In genomic region chr15:94263241-94263640, GRCm38 (mm10) we compare ENCODE assay signal across 16 mouse cellular contexts.
DNase-seq lines count a peak whose midpoint lies in the region; ATAC-seq and TF ChIP-seq lines count a peak whose summit lies in the region.
"Had no signal": no experiment of that assay in that cellular context is flagged by ENCODE, and none has a peak within 500 bp of the region (broad histone marks: within the 10 kb centered on the region; RNA-seq: fewer than 3 reads in every experiment).

No protein-coding gene starts in this region.

- intact Hi-C loops in left cerebral cortex, postnatal 4 days (cut with DNase I) = no loop called here

- TF ChIP-seq CTCF in stomach, postnatal 0 days (IDR thresholded peaks at IDR 0.05; ENCODE audit: low read depth) = no peak

- H3K4me1 ChIP-seq in stomach, postnatal 0 days (replicated peaks; ENCODE audit: control insufficient read depth, insufficient read depth) = no peaks in the 10 kb centered on the region
- H3K4me1 ChIP-seq: liver, embryonic 12.5 days had no signal

- peak; percentile 18 to 20 for DNase-seq in adrenal gland, postnatal 36 days
- no peak for DNase-seq in adrenal gland, adult 18-20 months (ENCODE audit: low spot score in 2 of 2)
- no peak for DNase-seq in frontal cortex, postnatal 36 days (ENCODE audit: low spot score in 2 of 2)
- peak; percentile 56 for DNase-seq in left cerebral cortex, postnatal 4 days
- no peak for DNase-seq in left cerebral cortex, adult 8-10 months (ENCODE audit: low spot score in 2 of 2)
- peak; percentile 50 for DNase-seq in brain, adult 2 months (ENCODE audit: low read depth, low spot score)
- DNase-seq in stomach, postnatal 0 days (ENCODE audit: low spot score) = no peak
- DNase-seq: cerebellum, adult 11-12 months; gastrocnemius, postnatal 10 days; kidney, adult 18-20 months; right cerebral cortex, postnatal 25 days; thymus, postnatal 14 days had no signal

- H3K27ac ChIP-seq in stomach, postnatal 0 days (replicated peaks) = no peak overlapping the region
- H3K27ac ChIP-seq: embryonic facial prominence, embryonic 15.5 days; layer of hippocampus, adult 2 months; liver, embryonic 12.5 days had no signal

- H3K9ac ChIP-seq in stomach, postnatal 0 days (ENCODE audit: low read length) = no peak overlapping the region
- H3K9ac ChIP-seq: embryonic facial prominence, embryonic 15.5 days; liver, embryonic 12.5 days had no signal

- no peak overlapping the region for H3K4me3 ChIP-seq in stomach, postnatal 0 days (ENCODE audit: low read depth, low read length)
- H3K4me3 ChIP-seq: embryonic facial prominence, embryonic 15.5 days; layer of hippocampus, adult 2 months; liver, embryonic 12.5 days had no signal

- ATAC-seq in frontal cortex, adult (ENCODE audit: low TSS enrichment) = 0 out of 2 replicates have a peak, but pooled peaks have one; percentile 27
- ATAC-seq in stomach, postnatal 0 days (ENCODE audit: low FRiP score, low TSS enrichment) = no peak
- ATAC-seq: liver, embryonic 12.5 days had no signal

- 58% methylated on average over 10 of the region's 10 CpGs for WGBS in stomach, postnatal 0 days

- TF ChIP-seq EP300 in stomach, postnatal 0 days (optimal IDR thresholded peaks at IDR 0.05) = no peak

- H3K27me3 ChIP-seq in stomach, postnatal 0 days (ENCODE audit: control insufficient read depth, insufficient read depth, low read length) = no peaks in the 10 kb centered on the region
- H3K27me3 ChIP-seq: embryonic facial prominence, embryonic 15.5 days; liver, embryonic 12.5 days had no signal

- no peak overlapping the region for H3K4me2 ChIP-seq in stomach, postnatal 0 days (replicated peaks; ENCODE audit: low read depth)
- H3K4me2 ChIP-seq: embryonic facial prominence, embryonic 15.5 days; liver, embryonic 12.5 days had no signal

- H3K9me3 ChIP-seq in stomach, postnatal 0 days (ENCODE audit: control insufficient read depth, low read length) = no peaks in the 10 kb centered on the region
- H3K9me3 ChIP-seq: embryonic facial prominence, embryonic 15.5 days; liver, embryonic 12.5 days had no signal

- H3K36me3 ChIP-seq in stomach, postnatal 0 days (ENCODE audit: control insufficient read depth, insufficient read depth, low read length) = no peaks in the 10 kb centered on the region
- H3K36me3 ChIP-seq: embryonic facial prominence, embryonic 15.5 days; liver, embryonic 12.5 days had no signal

Comparison
In these comparisons a context has a peak if more than half of its experiments do, and no peak if none do; other contexts are left out.
1. DNase-seq: peak in adrenal gland, postnatal 36 days (2 of 2), left cerebral cortex, postnatal 4 days (single experiment) and brain, adult 2 months (single experiment); none in adrenal gland, adult 18-20 months (0 of 2), frontal cortex, postnatal 36 days (0 of 2), left cerebral cortex, adult 8-10 months (0 of 2) and stomach, postnatal 0 days (single experiment).